Mouse (Mus musculus) forelimb bud, embryonic 11.5 days (tissue): ENCODE results near the gene Ppp1r11.

Experiments
- DNase-seq: peaks from one replicate; pipeline ENCODE4 v3.0.0-alpha.2; 2012; ENCODE audit warnings: low read depth, low spot score

Ppp1r11 gene

DNA sequence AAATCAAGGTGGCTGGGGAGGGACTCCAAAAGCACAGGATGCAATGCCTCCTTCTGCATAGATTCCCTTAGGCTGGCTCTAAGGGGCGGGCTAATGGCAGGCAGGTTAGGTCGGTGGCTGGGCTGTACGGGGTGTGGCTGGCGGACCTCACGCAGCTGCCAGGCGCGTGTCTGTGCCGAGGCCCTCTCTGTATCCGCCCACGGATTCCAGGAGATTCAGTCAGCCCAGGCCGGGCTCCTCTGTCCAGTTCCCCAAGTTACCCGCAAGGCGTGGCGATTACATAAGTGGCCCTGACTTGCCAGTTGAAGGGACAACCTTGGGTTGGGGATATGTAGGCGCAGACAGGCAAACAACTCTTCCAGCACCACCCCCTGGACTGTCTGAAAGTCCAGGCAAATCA lies 31.3 kb downstream of the Ppp1r11 start:
- DNase-seq: no peak

- DNase-seq: peak; percentile 53
Measured at GRCm38 (mm10) chr17:36915076-36915475, 36.5 kb downstream of the Ppp1r11 start.

DNA sequence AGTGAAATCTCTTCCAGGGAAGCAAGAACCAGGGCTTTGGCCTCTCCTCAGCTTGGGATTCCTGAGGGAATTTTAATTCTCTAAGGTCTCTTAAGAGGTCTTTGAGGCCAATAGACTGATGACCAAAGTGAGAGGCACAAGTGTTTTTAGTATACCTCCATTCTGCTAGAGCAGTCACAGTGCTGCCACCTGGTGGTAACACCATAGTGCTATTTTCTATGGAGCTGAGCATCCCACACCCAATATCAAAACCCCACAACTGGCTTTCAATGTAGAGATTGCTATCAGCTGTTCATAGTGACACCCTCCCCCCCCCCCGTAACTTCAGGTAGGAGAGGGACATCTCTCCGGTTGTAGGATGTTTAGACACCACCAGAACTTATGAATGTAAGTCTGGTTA lies 37.4 kb downstream of the Ppp1r11 start:
- DNase-seq: peak; percentile 78

DNA sequence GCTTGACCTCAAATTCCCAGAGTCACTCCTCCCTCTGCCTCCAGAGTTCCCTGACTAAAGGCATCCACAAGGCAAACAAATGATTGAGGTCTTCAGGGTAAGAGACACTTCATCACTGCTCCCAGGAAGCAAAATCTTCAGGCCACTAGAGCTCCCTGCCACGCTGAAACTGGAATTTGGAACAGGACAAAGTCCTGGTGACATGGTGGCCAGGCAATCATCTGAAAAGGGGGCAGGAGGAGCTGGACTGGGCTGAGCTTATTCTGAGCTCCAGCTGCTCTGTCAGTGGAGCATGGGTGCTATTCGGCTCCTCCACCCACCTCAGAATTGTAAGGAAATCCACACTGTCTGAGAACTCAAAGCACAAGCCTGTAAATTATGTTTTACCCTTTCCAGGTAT lies 39.5 kb downstream of the Ppp1r11 start:
- DNase-seq: no peak

- DNase-seq: no peak
Measured at GRCm38 (mm10) chr17:36909802-36910201, 41.7 kb downstream of the Ppp1r11 start.

GRCm38 (mm10) chr17:36908235-36908634 lies 43.3 kb downstream of the Ppp1r11 start:
- DNase-seq: no peak

- DNase-seq: no peak
Measured at GRCm38 (mm10) chr17:36903651-36904050, 47.9 kb downstream of the Ppp1r11 start.

GRCm38 (mm10) chr17:36900691-36901090 lies 50.9 kb downstream of the Ppp1r11 start:
- no peak for DNase-seq

DNA sequence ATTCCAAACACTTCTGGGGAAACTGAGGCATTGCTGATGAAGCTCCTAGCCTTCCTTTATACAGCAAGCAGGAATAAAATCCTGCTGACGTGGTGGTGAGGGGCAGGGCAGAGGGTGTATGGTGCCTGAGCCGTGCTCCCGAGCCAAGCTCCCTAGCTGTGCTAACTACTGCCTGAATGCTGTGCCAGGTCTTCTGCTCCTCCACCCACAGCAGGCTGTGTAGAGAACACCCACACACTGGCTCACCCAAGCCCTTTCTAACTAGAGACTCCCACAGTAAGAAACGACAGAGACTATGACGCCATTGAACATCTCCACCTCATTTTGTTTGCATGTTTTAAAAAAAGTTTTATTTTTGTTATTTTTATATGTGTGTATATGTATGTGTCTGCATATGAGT lies 51.5 kb downstream of the Ppp1r11 start:
- DNase-seq: no peak

- DNase-seq: no peak
Measured at GRCm38 (mm10) chr17:36899376-36899775, 52.2 kb downstream of the Ppp1r11 start.
